Mouse (Mus musculus) lung, postnatal 0 days (tissue): ENCODE results near the gene Eno3. TPM values are rescaled to one million over a fixed set of nuclear protein-coding genes. Genes with fewer than 3 reads are reported as not detected.
A peak's percentile ranks its signal among the peaks of the same experiment; 100 is the strongest.

ENCODE experiments used
- ATAC-seq: fragments of 200-750 bp; cut with Nextera tagmentation; 2 replicates; pipeline ENCODE4 v1.8.0; 2017; ENCODE audit warnings: moderate library complexity
- DNase-seq: peaks from one replicate; pipeline ENCODE4 v3.0.0-alpha.2; 2016; ENCODE audit warnings: low spot score
- H3K27ac ChIP-seq: fragments of 300-500 bp; sonication (generic); 2 replicates; pipeline ENCODE4 v1.5.1; 2014; ENCODE audit warnings: antibody characterized with exemption, mild to moderate bottlenecking, low read length, mixed read lengths
- H3K27me3 ChIP-seq: fragments of 300-500 bp; sonication (generic); replicated peaks from 2 replicates; pipeline ENCODE4 v1.6.1; 2014; ENCODE audit warnings: low read length, mixed read lengths; ENCODE audit not compliant: insufficient read depth
- H3K36me3 ChIP-seq: fragments of 300-500 bp; sonication (generic); 2 replicates; pipeline ENCODE4 v1.6.1; 2014; ENCODE audit warnings: low read length, mixed read lengths; ENCODE audit not compliant: insufficient read depth
- H3K4me1 ChIP-seq: fragments of 300-500 bp; sonication (generic); 2 replicates; pipeline ENCODE4 v1.6.1; 2014; ENCODE audit warnings: antibody characterized with exemption, low read depth, low read length, mixed read lengths; ENCODE audit not compliant: insufficient read depth
- H3K4me2 ChIP-seq: fragments of 300-500 bp; sonication (generic); replicated peaks from 2 replicates; pipeline ENCODE4 v1.6.1; 2014; ENCODE audit warnings: low read depth, mild to moderate bottlenecking, low read length, moderate library complexity, mixed read lengths
- H3K4me3 ChIP-seq: fragments of 300-500 bp; sonication (generic); 2 replicates; pipeline ENCODE4 v1.5.1; 2014; ENCODE audit warnings: low read depth, low read length
- H3K9ac ChIP-seq: fragments of 300-500 bp; sonication (generic); replicated peaks from 2 replicates; pipeline ENCODE4 v1.6.1; 2014; ENCODE audit warnings: low read depth, mild to moderate bottlenecking
- H3K9me3 ChIP-seq: fragments of 300-500 bp; sonication (generic); 2 replicates; pipeline ENCODE4 v1.6.1; 2016; ENCODE audit warnings: low read length, mixed read lengths
- CTCF ChIP-seq: IDR thresholded peaks from 2 replicates; pipeline ENCODE4 v1.5.1; 2016; ENCODE audit warnings: antibody characterized with exemption, mild to moderate bottlenecking
- EP300 ChIP-seq: IDR thresholded peaks from 2 replicates; pipeline ENCODE4 v1.6.1; 2016; ENCODE audit warnings: antibody characterized with exemption, mild to moderate bottlenecking, control low read depth
- WGBS: fragments of 180-500 bp; shearing (Covaris S2); extraction: QIAGEN DNeasy Blood & Tissue Kit; methylation state at CpG from one replicate; pipeline ENCODE4 v1.1.7; 2014; 5-methylcytosine and 5-hydroxymethylcytosine counted together
- polyA plus RNA-seq: library from polyadenylated mRNA; unstranded; fragments of >200 nt; fragmentation: Nextera tagmentation; extraction: Ambion mirVana; gene quantifications from 2 replicates; pipeline ENCODE4 v1.2.1, GENCODE M21; 2015

Gene Eno3
- polyA plus RNA-seq, 1 experiment from 2014 or later, result 20.8 TPM

GRCm38 (mm10) chr11:70651391-70651790, 5.6 kb upstream of the Eno3 start:
- no peak overlapping the region for H3K4me3 ChIP-seq
- H3K9ac ChIP-seq, result no peak overlapping the region
- H3K4me2 ChIP-seq, result no peak overlapping the region
- no peak for TF ChIP-seq CTCF
- TF ChIP-seq EP300, result no peak
- 40% methylated on average over 2 of the region's 2 CpGs for WGBS
- H3K27me3 ChIP-seq, result no peaks in the 10 kb centered on the region
- H3K4me1 ChIP-seq, result peaks cover 22% of the 10 kb centered on the region
- peaks cover 31% of the 10 kb centered on the region for H3K36me3 ChIP-seq
- ATAC-seq (no peak), DNase-seq (no peak)
- H3K27ac ChIP-seq, result no peak overlapping the region
- H3K9me3 ChIP-seq, result no peaks in the 10 kb centered on the region

- Histone ChIP-seq H3K4me2 (peak overlapping the region; percentile 74), H3K27me3 (no peaks in the 10 kb centered on the region), H3K9ac (peak overlapping the region; percentile 16; the same call in 1 of the 2 replicates), H3K36me3 (peaks cover 31% of the 10 kb centered on the region), H3K4me3 (peak overlapping the region; percentile 99), H3K9me3 (no peaks in the 10 kb centered on the region), H3K27ac (peak overlapping the region; percentile 99), H3K4me1 (peaks cover 27% of the 10 kb centered on the region)
- WGBS, result 33% methylated on average over 12 of the region's 12 CpGs
- peak; percentile 46 for DNase-seq
- TF ChIP-seq EP300 (no peak), CTCF (no peak)
- ATAC-seq, result no peak
Measured at GRCm38 (mm10) chr11:70652029-70652883, 4.7 kb upstream of the Eno3 start.

GRCm38 (mm10) chr11:70652884-70653344, 4.1 kb upstream of the Eno3 start:
- H3K36me3 ChIP-seq, result peaks cover 31% of the 10 kb centered on the region
- peak overlapping the region; percentile 74 for H3K4me2 ChIP-seq
- peaks cover 27% of the 10 kb centered on the region for H3K4me1 ChIP-seq
- H3K27me3 ChIP-seq, result no peaks in the 10 kb centered on the region
- DNase-seq (peak; percentile 70), ATAC-seq (no peak)
- no peaks in the 10 kb centered on the region for H3K9me3 ChIP-seq
- TF ChIP-seq EP300, result no peak
- no peak for TF ChIP-seq CTCF
- H3K4me3 ChIP-seq, result peak overlapping the region; percentile 99
- WGBS, result 20% methylated on average over 6 of the region's 6 CpGs
- peak overlapping the region; percentile 98 for H3K9ac ChIP-seq
- H3K27ac ChIP-seq, result peak overlapping the region; percentile 99

GRCm38 (mm10) chr11:70653345-70654197, 3.4 kb upstream of the Eno3 start:
- TF ChIP-seq EP300 (no peak), CTCF (no peak)
- no peaks in the 10 kb centered on the region for H3K27me3 ChIP-seq
- peak overlapping the region; percentile 99 for H3K4me3 ChIP-seq
- peak overlapping the region; percentile 98 for H3K9ac ChIP-seq
- H3K9me3 ChIP-seq, result no peaks in the 10 kb centered on the region
- DNase-seq, result peak; percentile 78
- peak; percentile 66 for ATAC-seq
- H3K4me1 ChIP-seq, result peaks cover 27% of the 10 kb centered on the region
- H3K4me2 ChIP-seq, result peak overlapping the region; percentile 74
- H3K36me3 ChIP-seq, result peaks cover 31% of the 10 kb centered on the region
- peak overlapping the region; percentile 99 for H3K27ac ChIP-seq
- WGBS, result 1% methylated on average over 54 of the region's 63 CpGs

GRCm38 (mm10) chr11:70654198-70654922, 2.6 kb upstream of the Eno3 start, which contains the start of gene Pfn1:
Gene Pfn1 (minus strand): TSS chr11:70654644.
- Histone ChIP-seq H3K9me3 (no peaks in the 10 kb centered on the region), H3K4me2 (peak within 1 kb of the TSS; percentile 74), H3K9ac (peak within 1 kb of the TSS; percentile 98), H3K27me3 (no peaks in the 10 kb centered on the region), H3K4me1 (peaks cover 22% of the 10 kb centered on the region), H3K27ac (peak within 1 kb of the TSS; percentile 99), H3K4me3 (peak within 1 kb of the TSS; percentile 99), H3K36me3 (peaks cover 25% of the 10 kb centered on the region)
- TF ChIP-seq EP300 (peak; percentile 48; the same call in 1 of the 2 replicates), CTCF (no peak)
- DNase-seq (peak; percentile 94), ATAC-seq (peak; percentile 73)
- under 1% methylated on average over 34 of the region's 61 CpGs for WGBS
